Mouse (Mus musculus) ZHBTc4 (cell line): ENCODE data around the gene Fyttd1.
"Not testable (repeated sequence)": the region's sequence is repeated elsewhere in the genome, so short reads cannot be mapped to it uniquely, and the experiment has no call there.

Experiments
- DNase-seq: peaks from one replicate; pipeline ENCODE4 v3.0.0-alpha.2; 2011; ENCODE audit warnings: low read depth, low spot score

Gene Fyttd1

DNA sequence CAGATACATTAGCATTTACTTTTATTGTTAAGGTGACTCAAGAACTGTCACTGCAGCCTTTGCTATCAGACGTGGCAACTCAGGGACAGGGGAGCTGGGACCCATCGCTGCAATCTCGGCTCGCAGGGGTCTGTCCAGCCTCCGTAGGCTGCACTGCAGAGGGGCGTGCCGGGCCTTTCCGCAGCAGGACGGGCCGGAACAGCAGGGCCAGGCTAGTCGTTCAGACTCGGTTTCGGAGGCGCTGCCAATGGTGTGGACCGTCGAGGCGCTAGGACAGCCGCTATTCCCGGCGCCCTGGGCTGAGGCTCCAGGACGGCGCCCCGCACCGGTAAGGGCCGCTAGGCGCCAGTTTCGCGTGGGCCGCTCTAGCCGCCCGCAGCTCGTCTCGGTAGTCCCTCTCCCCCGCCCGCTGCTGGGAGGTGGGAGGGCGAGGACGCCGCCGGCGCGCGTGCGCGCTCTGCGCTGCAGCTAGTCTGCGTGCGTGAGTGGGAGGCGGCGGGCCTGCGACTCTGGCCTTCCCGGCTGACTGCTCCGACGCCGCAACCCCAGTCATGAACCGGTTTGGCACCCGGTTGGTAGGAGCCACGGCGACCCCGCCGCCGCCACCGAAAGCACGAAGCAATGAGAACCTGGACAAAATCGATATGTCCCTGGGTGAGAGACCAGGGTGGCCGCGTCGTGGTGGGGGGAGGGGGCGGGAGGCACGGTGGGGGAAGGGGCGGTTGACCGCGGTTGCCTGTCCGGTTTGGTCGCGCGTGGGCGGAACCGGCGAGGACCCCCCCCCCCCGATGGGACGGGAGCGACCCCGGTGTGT, at the start of gene Fyttd1, which contains the start of gene Rubcn:
Gene Fyttd1 (plus strand): TSS at position 158 of the 814 bp plus-strand sequence.
Gene Rubcn (minus strand): TSS at position 424 of the 814 bp plus-strand sequence.
- peak; percentile 99 for DNase-seq

DNA sequence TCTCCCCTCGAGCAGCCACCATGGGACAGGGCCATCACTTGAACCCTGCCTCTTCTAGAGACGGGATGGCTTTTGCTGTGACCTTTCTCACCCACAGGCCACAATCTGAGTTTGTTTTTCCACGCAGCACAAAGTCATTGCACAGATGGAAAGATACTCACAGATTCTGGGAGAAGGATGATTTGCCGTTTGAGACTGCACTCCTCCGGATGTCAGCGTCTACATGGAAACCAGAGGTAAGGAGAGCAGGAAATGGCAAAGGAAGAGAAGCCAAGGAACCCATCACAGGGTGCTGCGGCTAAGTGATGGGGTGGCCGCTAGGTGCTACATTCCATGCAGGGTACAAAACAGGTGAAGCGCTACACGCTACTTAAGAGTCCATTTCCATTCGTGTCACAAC, 48.2 kb upstream of the Fyttd1 start:
- DNase-seq, result no peak

DNA sequence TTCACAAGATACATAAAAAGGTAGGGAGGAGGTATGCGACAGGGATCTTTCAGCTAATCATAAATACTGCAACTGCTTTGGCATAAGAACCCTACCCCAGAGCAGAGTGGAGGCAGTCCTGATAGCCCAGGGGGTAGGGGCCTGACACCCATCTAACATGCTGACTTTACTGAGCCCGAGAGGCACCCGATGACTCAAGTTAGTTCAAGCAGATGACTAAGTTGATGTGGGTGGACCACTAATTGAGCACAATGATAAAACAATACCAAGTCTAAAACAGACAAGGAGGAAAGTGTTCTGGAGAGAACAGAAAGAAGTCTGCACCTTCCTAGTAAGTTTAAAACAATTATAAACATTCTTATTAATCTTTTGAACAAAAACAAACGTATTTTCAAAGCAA, 45.8 kb upstream of the Fyttd1 start:
- no peak for DNase-seq

DNA sequence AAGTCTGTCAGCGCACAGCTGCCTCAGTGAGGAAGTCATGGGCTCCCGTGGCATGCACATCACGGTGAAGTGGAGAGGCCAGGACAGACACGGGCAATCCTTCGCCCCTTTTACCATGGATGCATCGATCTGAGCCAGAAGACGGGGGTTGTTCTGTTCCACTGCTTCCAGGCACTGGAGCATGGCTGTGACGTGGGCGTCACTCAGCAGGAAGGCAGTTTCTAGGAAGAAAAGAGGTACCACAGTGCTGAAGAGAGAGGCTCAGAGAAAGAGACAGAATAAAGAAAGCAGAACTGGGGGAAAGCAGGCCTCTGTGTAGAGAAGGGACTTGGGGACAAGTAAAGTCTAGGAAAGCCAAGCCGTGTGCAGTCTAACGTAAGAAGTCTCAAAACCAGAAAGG, 30.2 kb upstream of the Fyttd1 start:
- no peak for DNase-seq

DNA sequence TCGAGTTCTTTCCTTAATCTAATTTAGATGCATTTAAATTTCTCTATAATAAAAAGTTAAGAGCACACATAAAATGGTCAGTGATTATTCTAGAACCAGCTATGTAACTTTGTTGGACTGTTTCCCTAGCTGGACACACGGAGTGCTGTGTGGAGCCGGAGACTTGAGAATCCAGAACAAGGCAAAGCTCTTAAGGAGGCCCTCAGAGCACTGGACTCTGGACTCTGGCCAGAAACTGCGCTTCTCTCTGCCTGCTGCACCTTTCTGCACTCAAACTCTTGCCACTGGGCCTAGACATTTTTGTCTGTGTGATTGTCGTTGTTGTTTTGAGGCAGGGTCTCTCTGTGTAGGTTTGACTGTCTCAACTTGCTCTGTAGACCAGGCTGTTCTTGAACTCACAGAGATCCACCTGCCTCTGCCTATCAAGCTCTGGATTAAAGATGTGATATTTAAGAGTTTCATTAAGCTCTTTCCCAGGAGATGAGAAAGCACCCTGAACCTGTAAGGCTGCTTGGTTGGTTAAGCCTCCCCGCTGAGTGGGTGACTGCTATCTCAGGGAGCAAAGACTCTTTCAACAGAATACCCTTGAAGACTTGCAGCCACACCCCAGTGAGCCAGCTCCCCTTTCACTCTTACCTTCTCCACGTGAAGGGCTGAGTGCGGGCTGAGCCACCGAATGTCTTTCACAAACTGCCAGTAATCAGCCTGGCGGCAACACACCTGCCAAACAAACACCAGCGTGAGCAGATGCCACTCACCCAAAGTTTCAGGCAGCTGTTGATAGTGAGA, 28.1 kb upstream of the Fyttd1 start:
- no peak for DNase-seq

DNA sequence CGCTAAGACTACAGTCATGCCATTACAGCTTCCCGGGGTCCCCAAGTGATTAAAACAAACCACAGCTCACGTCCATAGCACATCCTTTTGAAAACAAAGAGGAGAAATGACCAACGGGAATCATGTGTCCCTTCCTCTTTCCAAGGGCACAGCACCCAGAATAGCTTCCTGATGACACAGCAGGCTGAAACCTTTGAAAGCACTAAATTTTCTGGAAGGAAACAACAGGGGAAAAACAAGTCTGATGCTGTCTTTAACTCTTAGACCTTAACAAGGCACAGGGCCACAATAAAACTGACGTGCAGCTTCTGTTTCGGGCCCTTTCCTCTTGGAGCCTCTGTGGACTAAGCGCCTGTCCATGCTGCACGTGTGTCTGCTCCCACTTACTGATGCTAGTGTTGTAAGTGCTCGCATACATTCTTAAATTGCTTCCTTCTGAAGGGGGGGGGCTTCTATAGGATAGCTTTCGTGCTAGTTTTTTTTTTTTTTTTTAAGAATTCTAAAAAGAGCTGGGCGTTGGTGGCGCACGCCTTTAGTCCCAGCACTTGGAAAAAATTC, 23.7 kb upstream of the Fyttd1 start:
- DNase-seq, result no peak

DNA sequence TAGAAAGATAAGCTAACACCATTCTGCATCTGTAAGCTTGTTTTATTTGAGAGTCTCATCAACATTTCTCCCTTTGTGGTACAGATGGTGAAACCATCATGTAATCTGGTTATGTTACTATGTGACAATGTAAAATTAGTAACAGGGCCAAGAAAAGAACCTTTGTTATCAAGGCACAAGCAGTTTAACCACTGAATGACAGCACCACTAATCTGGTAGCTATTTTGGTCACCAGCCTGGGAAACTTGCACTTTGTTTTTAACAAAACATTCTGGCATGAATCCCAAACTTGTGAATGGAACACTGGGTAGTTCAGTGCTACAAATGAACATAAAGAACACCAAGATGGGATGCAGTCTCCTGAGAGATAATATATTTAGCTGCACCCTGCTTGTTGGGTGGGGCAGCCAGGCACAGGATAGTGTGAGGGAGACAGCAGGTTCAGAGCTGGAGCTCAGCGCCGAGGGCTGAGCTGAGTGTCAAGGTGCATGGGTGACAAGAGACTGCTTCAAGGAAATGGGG, 23.2 kb upstream of the Fyttd1 start:
- DNase-seq, result no peak

DNA sequence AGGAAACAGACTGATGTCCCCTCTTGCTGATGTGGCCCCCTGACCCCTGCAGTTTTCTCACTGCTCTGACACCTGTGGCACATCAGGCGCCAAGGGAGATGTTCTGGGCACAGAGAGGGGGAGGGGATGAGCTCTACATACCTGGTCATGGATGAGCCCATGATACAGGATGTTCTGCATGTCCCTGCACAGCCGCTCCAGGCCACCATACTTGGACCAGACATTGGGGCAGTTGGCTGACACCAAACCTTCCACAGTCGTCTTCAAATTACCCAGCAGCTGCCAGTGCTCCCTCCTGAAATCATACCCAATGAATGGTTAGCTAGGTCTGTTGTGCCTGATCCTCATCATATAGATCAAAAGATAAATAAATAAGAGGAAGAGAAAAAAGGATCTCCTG, 20.5 kb upstream of the Fyttd1 start:
- no peak for DNase-seq

DNA sequence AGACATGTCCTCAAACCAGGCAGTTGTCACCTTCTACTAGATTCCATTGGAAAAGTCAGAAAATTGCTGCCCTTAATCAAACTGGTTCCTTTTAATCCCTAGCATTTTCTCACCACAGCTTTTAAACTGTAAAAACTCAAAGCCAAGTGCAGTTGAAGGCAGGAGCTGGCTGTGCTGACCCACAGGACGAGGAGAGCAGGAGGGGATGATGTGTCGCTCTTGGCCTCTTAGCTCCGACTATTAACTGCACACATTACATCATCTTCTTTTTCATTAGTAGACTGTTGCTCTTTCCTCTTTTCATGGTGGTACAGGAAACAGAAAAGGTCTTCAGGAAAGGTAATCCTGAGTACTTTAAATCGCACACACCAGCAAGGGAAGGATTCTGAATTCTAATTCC, 18.9 kb upstream of the Fyttd1 start:
- DNase-seq, result no peak

DNA sequence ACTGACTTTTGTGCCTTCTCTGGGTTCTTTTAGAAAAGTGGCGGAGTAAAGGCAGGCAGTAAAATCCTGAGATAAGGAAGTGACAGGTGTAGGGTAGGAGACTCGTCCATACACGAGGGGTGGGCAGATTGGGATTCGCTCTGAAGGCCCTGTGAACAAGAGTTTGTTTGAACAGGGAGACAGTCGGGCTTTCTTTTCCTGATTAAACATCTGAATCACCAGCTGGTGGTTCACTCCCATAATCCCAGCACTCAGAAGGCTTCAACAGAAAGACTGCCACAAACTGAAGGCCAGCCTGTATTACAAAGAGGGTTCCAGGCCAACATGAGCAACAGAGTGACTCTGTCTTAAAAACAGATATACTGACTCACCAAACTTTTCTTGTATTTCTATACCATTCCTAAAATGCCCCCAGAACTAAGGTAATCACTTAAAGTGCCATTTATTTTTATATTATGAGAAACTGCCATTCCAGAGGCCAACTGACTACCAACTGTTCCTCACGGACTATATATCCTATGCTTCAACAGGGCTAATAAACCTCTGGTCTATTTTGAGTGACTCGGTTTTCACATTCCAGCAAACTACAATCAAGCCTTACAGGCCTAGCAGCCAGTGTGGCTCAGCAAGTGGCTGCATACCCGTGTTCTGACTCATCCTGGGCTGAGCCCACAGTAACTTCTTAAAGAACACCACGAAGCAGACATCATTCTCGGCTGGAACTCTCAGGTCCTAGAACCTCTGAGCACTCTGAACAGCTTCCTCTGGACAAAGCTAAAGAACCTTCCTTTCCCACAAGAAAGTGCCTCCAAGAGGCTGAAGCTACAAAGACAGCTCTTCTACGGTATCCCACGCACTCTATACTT, 18.3 kb upstream of the Fyttd1 start:
- DNase-seq, result no peak

DNA sequence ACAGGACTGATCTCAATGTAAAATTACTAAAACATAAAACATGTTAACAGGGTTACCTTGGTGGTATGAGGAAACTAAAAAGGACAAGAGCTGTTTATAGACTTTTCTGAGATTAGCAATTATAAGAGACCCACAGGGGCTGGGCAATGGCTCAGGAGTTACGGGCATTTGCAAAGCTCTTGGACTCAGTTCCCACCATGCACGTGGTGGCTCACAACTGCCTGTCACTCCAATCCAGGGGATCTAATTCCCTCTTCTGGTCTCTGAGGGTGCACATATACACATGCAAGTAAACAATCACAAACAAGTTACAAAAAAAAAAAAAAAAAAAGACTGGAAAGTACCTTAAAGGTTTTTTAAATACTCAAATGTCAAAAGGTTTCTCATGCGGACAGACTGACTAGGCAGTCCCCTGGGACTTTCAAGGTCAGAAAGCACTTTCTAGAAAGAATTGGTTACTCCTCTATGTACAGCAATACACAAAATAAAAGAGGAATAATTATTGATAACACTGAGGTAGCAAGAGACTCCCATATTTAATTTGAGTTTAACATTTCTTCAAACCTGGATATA, 15.4 kb upstream of the Fyttd1 start:
- DNase-seq, result no peak

DNA sequence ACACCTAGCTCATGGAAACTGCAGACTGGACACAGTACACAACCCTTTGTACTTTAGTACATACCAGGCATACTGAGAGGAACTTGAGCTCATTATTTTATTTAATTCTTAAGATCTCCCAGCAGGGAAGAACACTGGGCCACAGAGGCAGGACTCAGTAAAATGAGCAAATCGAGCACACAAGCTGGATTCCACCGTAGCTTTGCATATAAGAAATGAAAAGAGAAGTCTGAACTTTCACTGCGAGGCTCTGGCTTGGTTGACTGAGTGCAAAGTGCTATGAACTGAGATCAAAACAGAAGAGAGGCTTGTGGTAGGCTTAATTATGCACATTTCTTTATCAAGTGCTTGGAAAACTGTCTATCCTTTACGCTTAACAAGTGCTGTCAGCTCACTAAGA, 11.9 kb upstream of the Fyttd1 start:
- DNase-seq, result no peak

DNA sequence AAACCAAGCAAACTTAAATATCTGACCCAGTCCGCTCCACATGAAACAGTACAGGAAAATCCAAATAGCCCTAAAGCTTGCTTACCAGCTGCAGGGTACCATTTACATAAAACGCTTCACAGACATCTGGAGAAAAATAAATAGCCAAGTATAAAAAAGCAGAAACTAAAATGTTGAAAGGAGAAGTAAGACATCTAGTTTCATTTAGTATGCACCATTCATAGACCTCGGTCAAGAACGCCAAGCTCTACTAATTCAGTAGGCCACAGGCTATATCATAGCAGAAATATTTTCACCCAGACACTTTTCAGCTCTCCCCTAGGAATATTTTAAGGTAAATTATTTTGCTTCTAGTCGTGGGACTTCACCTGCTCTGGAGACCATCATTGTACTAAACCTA, 10.6 kb upstream of the Fyttd1 start:
- DNase-seq, result no peak

DNA sequence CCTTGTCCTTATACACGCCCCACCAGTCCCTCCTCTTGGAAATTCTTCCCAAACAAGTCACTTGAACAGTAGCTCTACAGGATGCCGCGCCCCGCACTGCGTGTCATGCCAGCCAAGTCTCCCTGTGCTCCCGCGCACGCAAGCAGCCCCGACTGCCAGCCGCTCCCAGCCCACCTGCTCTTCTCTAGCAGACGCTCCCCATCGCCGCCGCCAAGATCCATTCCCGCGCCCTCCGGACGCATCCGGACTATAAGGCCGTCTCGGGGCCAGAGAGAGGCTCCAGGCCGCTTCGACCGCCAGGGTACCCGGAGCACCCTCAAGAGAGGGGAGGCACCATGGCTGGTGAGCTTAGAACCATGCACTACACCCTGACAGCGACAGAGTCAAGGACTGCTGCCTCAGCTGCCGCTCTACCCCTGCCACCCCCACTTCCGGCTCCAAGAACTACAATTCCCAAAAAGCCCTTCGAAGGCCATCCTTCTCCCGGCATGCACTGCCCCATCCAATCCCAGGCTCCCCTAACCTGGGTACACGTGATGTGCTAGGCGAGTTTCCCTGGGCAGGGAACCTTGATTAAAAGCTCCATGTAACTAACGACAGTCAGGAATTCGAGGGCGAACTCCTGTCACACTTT, 9.3 kb upstream of the Fyttd1 start:
- peak; percentile 95 for DNase-seq

DNA sequence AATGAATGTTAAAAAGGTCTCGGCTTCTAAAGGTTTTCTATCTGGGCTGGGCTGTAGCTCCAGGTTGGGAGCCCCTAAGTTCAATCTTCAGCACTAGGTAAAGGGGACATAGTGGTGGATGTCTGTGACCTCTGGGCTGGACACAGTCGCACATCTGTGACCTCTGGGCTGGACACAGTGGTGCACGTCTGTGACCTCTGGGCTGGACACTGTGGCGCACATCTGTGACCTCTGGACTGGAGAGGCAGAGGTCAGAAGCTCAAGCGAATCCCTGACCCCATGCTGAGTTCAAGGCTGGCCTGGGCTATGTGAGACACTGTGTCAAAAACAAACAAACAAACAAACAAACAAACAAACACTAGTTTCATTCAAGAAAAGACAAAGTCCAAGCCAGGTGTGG, 7.1 kb upstream of the Fyttd1 start:
- no peak for DNase-seq

DNA sequence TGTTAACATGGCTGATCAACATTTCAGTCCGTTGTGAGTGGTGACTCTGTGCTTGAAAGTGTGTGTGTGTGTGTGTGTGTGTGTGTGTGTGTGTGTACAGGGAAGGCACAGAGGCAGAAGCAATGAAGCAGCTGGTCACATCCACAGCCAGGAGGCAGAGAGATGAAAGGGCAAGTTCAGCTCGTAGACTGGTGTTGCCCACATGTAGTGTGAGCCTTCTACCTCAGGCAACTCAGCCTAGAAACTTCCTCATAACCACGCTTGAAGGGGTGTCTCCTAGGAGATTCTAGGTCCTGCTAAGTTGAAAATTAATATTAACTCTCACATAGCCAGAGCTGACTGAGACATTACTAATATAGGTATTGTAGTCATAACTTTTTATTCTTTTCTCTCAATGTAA, 3.9 kb upstream of the Fyttd1 start:
- DNase-seq, result no peak

DNA sequence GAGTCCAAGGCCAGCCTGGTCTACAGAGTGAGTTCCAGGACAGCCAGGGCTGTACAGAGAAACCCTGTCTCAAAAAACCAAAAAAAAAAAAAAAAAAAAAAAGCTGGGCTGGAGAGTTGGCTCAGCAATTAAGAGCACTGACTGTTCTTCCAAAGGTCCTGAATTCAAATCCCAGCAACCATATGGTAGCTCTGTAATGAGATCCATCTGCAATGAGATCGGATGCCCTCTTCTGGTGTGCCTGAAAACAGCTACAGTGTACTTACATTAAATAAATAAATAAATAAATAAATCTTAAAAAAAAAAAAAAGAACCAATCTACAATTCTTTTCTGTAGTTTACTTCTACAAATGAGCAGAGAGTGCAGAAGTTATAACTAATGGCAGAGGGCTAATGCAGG, 2.0 kb upstream of the Fyttd1 start:
- DNase-seq, result not testable (repeated sequence)

DNA sequence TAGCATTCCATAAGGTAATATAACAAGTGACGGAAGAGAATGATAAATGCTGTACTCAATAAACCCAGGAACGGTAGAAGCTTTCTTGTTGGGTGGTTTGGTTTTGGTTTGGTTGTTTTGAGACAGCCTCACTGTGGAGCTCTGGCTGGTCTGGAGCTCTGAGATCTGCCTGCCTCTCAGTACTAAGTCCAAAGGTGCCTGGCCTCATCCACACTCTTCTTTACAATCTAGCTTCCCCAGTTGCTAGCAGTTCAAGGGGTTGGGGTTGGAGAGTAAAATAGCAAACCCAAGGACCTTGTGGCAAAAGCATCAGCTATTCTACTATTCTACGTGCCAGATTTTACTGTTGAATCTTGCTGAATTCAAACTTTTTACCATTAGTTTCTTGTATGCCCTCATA, 1.5 kb upstream of the Fyttd1 start:
- DNase-seq, result no peak

DNA sequence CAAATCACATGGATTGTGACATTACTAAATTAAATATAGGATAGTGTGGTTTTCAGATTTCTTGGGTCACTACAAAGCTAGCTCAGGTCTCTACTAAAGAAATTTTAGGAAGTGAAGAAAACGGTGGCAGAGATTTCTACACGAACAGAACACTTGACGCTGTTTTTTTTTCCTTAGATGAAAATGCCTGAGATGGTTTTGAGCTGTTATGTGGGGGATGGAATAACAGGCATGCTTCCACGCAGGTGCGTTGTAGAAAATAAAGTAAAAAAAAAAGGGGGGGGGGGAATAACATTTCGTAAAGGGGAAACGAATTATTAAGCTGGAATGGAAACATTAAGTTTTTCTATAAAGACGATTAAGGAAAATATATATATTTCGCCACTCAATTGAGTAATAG, 469 bp upstream of the Fyttd1 start:
- no peak for DNase-seq

DNA sequence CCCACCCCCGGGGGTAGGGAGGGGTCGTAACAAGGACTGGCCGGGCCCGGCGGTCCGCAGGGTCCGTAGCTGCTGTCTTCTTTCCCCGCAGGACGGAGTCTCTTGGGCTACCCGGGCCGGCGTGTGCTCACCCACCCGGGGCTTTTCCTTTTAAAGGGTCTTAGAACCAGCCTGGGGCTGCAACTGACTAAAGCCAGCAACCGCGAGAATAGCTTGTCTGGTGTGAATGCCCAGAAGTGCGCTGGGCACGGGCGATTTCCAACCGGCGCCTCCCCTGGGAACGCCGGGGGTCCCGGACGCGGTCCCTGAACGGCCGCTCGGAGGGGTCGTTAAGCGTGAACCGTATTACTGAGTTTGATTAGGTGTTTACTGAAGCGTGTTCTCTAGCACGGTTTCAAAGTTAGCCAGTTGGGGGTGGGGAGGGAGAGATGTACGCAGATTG, 878 bp downstream of the Fyttd1 start:
- DNase-seq, result peak; percentile 16
